Mouse (Mus musculus): Measurements from ENCODE around the gene Utp20.

DNA sequence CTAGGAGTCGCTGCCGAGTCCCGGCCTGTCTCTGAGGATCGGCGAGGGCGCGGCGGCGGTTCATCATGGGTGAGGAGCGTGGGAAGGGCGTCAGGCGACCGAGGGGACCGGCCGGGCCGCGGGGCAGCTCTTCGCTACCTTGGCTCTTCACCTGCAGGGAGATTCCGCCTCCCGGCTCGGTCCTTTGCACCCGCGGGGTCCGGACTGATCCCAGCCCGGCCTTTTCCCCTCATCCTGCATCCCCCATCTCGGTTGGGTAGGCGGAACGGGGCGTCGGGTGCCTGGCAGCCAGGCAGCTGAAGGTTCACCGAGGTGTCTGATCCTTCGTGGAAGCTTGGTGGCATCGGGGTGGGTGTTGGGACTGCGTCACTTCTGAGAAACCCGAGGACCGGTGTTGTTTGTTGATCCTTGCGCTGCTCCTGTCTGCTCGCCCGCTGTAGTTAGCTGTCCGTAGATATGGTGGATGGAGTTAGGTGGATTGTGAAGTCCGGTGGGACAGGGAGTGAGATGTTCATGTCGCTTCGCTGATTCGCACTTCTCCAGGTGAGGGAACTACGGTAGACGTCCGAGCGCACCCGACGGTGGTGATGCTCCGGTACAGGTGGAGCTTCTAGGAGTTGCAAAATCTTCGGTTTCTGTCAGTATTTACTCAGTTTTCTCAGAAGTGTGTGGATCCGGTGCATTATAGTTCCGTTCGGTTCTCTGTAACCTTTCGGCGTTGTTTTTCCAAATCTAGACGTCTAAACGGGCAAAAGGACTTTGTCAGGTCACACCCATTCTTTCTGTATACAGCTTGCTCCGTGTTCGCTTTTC is 94.9 kb downstream of the Utp20 start:
- TF ChIP-seq EP300 (IDR thresholded peaks at IDR 0.05; ENCODE audit: low read depth), result no peak
- TF ChIP-seq CTCF (IDR thresholded peaks at IDR 0.05; ENCODE audit: low read depth), result peak; percentile 29; the same call in 1 of the 2 replicates
